Mouse (Mus musculus): ENCODE measurements around the gene Olfr641. TPM values are rescaled to one million over a fixed set of nuclear protein-coding genes. Genes with fewer than 3 reads are reported as not detected.

Gene Olfr641
- not detected in 2 replicates for polyA plus RNA-seq (2015; fragmentation: Nextera tagmentation; extraction: Ambion mirVana)

DNA sequence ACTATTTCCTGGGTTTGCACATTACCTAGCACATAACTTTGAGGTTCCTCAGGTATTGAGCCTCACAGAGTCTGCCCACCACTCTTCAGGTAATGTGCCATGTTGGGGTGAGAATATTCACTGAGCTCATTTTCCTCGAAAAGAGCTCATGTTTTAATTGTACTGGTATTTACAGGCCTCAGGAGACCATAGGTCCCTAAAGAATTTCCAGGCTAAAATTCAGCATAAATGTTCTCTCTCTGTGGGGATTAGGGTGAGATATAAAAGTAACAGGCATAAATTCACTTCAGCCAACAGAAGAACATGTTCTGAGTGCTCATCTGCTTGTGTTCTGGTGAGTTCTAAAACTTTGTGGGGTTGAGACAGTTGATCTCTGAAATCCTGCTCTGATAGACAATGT lies at the start of gene Olfr641:
Gene Olfr641 (plus strand): TSS at position 301 of the 400 bp plus-strand sequence.
- no peaks in the 10 kb centered on the region for H3K4me1 ChIP-seq (replicated peaks)
- H3K27ac ChIP-seq = no peak within 1 kb of the TSS
- H3K27me3 ChIP-seq = no peaks in the 10 kb centered on the region
- no peak within 1 kb of the TSS for H3K9ac ChIP-seq
- no peaks in the 10 kb centered on the region for H3K9me3 ChIP-seq
- no peak within 1 kb of the TSS for H3K4me3 ChIP-seq
- no peaks in the 10 kb centered on the region for H3K36me3 ChIP-seq
- no peak for ATAC-seq (ENCODE audit: low FRiP score)
- no peak within 1 kb of the TSS for H3K4me2 ChIP-seq
- 71% methylated on average over 1 of the region's 1 CpGs for WGBS

DNA sequence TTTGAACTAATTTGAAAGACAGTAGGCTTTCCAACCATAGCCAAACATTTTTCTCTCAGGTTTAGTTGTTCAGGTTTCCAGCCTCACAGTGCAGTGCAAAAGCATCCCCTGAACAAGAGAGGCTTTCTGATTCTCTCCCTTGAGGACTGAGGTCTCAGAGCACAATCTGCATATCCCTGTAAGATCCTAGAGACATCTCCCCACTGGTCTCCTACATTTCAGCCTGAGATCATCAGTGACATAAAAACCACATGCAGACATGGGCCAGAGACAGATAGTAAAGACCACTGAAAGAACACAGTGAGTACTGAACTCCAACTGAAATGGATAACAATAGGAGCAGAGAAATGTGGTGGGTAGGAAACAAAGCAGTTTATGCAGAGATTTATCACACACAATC lies 36.8 kb upstream of the Olfr641 start, which contains the start of gene Olfr638:
Gene Olfr638 (plus strand): TSS at position 301 of the 400 bp plus-strand sequence.
- Histone ChIP-seq H3K27me3 (no peaks in the 10 kb centered on the region), H3K4me1 (replicated peaks) (no peaks in the 10 kb centered on the region), H3K27ac (no peak within 1 kb of the TSS), H3K9me3 (no peaks in the 10 kb centered on the region), H3K4me3 (no peak within 1 kb of the TSS), H3K9ac (no peak within 1 kb of the TSS), H3K36me3 (no peaks in the 10 kb centered on the region), H3K4me2 (no peak within 1 kb of the TSS)
- ATAC-seq (ENCODE audit: low FRiP score) = no peak

DNA sequence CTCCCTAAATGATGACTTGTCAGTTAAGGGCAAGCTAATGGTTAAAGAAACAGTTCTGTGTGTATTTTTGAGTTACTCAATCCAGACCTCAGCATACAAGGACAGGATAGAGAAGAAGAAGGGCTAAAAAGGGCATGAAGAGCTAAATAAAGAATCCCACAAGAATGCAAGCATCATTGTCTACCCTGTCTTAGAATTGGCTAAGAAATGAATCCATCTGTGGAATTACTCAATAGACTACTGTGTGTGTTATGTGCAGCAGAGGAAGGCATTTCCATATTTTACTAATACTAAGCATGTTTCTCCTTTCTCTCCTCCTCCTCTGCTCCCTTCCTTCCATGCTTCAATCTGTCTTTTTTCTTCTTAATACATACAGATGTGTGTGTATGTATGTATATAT lies 36.1 kb upstream of the Olfr641 start:
- Histone ChIP-seq H3K4me1 (replicated peaks) (no peaks in the 10 kb centered on the region), H3K27me3 (no peaks in the 10 kb centered on the region), H3K9ac (no peak overlapping the region), H3K9me3 (no peaks in the 10 kb centered on the region), H3K4me2 (no peak overlapping the region), H3K4me3 (no peak overlapping the region), H3K36me3 (no peaks in the 10 kb centered on the region), H3K27ac (no peak overlapping the region)
- no peak for ATAC-seq (ENCODE audit: low FRiP score)

DNA sequence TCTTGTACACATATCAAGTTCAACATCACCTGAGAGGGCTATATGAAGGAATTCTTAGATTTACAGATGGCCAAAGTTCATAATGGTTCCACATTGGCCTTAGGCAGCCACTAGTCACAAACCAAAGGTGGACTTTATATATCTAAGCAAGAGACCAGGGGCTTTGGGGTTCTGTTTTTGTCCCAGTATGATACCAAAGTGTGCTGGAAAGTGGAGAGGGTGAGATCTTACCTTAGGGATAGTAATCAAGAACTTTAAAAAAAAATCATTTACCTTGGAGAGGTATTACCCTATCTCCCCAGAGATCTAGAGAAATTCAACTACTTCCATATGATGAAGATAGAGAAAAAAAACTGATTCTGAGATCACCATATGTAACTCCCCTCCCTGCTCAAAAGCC lies 18.0 kb upstream of the Olfr641 start, which contains the start of gene Olfr639:
Gene Olfr639 (minus strand): TSS at position 101 of the 400 bp plus-strand sequence.
- H3K4me3 ChIP-seq = no peak within 1 kb of the TSS
- H3K9me3 ChIP-seq = no peaks in the 10 kb centered on the region
- no peak for ATAC-seq (ENCODE audit: low FRiP score)
- H3K4me1 ChIP-seq (replicated peaks) = no peaks in the 10 kb centered on the region
- H3K36me3 ChIP-seq = no peaks in the 10 kb centered on the region
- H3K27ac ChIP-seq = no peak within 1 kb of the TSS
- no peaks in the 10 kb centered on the region for H3K27me3 ChIP-seq
- no peak within 1 kb of the TSS for H3K9ac ChIP-seq
- no peak within 1 kb of the TSS for H3K4me2 ChIP-seq

DNA sequence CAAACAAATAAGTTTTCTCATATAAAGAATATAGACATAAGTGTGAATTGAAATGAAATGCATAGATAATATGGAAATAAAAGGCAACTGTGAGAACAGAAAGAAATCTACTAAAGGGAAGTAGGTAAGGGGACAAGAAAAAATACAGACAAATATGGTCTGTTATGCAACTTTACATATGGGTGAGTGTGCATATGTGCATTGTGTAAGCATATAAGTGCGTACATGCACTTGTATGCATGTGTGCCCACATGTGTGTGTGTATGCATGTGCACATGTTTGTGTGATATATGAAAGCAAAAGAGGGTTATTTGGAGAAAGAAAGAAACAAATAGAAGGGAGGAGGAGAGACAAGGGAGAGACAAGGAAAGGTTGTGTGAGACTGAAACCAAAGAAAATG lies 16.3 kb upstream of the Olfr641 start:
- H3K4me3 ChIP-seq = no peak overlapping the region
- 97% methylated on average over 1 of the region's 1 CpGs for WGBS

DNA sequence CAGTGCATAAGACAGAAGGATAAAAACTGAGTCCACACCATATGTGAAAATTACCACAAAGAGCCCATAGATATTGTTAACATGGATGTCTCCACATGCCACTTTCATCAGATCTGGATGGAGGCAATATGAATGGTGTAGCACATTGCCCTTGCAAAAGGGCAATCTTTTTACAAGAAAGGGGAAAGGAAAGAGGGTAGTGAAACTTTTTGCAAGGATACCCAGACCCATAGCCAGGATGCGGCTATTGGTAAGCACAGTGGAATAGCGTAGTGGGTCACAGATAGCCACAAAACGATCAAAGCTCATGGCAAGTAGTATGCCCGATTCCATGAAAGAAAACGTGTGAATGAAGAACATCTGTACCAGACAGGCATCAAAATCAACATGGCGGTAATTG lies 13.6 kb upstream of the Olfr641 start:
- WGBS = 96% methylated on average over 6 of the region's 6 CpGs
- H3K9ac ChIP-seq = no peak overlapping the region
- no peaks in the 10 kb centered on the region for H3K27me3 ChIP-seq
- H3K4me2 ChIP-seq = no peak overlapping the region
- ATAC-seq (ENCODE audit: low FRiP score) = no peak
- no peaks in the 10 kb centered on the region for H3K4me1 ChIP-seq (replicated peaks)
- no peaks in the 10 kb centered on the region for H3K36me3 ChIP-seq
- no peak overlapping the region for H3K4me3 ChIP-seq
- no peak overlapping the region for H3K27ac ChIP-seq
- H3K9me3 ChIP-seq = no peaks in the 10 kb centered on the region

More for the DNA sequence above, 16.3 kb upstream of the Olfr641 start:
- no peaks in the 10 kb centered on the region for H3K27me3 ChIP-seq
- no peaks in the 10 kb centered on the region for H3K4me1 ChIP-seq (replicated peaks)
- no peak for ATAC-seq (ENCODE audit: low FRiP score)
- no peak overlapping the region for H3K27ac ChIP-seq
- H3K36me3 ChIP-seq = no peaks in the 10 kb centered on the region
- no peak overlapping the region for H3K4me2 ChIP-seq
- H3K9me3 ChIP-seq = no peaks in the 10 kb centered on the region
- no peak overlapping the region for H3K9ac ChIP-seq

DNA sequence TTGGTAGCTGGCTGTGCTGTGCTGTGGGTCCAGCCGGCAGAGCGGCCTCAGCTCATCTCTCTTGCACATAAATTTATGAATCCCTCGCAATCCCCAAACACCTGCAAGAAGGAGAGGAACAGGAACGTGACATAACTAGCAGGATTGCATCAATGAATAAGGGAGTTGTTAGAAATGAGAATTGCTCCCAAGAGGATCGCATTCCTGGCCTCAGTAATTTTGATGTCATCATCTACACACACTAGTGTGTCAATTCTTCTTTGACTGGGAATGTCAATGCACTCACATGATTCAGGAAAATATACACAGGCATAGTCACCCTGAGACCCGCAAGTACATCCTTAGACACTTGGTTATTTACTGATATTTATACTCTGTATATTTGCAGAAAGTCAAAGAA lies 9.8 kb upstream of the Olfr641 start, which contains the start of gene Olfr640:
Gene Olfr640 (minus strand): TSS at position 101 of the 400 bp plus-strand sequence.
- 84% methylated on average over 6 of the region's 6 CpGs for WGBS
- no peak within 1 kb of the TSS for H3K4me2 ChIP-seq
- no peaks in the 10 kb centered on the region for H3K27me3 ChIP-seq
- no peaks in the 10 kb centered on the region for H3K4me1 ChIP-seq (replicated peaks)
- H3K9me3 ChIP-seq = no peaks in the 10 kb centered on the region
- no peak within 1 kb of the TSS for H3K4me3 ChIP-seq
- H3K9ac ChIP-seq = no peak within 1 kb of the TSS
- no peaks in the 10 kb centered on the region for H3K36me3 ChIP-seq
- ATAC-seq (ENCODE audit: low FRiP score) = no peak
- H3K27ac ChIP-seq = no peak within 1 kb of the TSS

DNA sequence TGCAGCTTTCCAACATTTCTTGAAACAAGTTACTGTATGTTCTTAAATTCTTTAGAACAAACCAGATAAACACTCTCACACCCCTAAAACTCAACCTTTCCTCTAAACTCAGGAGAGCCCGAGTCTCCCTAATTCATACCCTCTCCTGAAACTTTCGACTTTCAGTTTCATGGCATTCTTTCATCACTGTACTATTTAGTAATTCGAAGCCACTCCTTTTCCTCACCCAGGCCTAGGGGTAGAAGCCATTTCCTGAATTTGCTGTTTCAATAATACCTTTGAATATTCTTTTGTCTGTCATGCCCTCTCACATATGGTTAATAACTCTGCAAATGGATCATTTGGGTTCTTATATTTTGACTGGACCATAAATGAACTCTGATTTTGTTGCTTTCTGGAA lies 8.3 kb upstream of the Olfr641 start:
- no peak overlapping the region for H3K9ac ChIP-seq
- no peak for ATAC-seq (ENCODE audit: low FRiP score)
- no peak overlapping the region for H3K4me2 ChIP-seq
- no peaks in the 10 kb centered on the region for H3K4me1 ChIP-seq (replicated peaks)
- no peak overlapping the region for H3K4me3 ChIP-seq
- 90% methylated on average over 3 of the region's 3 CpGs for WGBS
- no peaks in the 10 kb centered on the region for H3K9me3 ChIP-seq
- no peaks in the 10 kb centered on the region for H3K36me3 ChIP-seq
- no peaks in the 10 kb centered on the region for H3K27me3 ChIP-seq
- no peak overlapping the region for H3K27ac ChIP-seq

DNA sequence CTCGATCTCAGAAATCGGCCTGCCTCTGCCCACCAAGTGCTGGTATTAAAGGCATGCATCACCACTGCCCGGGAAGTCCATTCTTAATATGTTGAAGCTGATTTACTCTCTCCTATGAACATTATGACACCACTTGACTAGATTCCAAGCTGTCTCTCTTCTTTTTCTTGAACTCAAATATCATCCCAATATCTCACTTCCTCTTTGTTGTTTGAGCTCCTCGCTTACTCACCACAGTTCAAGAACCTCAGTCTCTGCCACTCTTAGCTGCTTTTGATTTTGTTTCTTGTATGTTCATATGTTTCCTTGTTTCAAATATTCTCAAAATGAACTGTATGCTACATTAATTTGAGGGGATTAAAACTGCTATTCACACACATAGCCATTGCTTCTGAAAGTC lies 15.5 kb downstream of the Olfr641 start:
- H3K36me3 ChIP-seq = no peaks in the 10 kb centered on the region
- 94% methylated on average over 4 of the region's 4 CpGs for WGBS
- no peak overlapping the region for H3K9ac ChIP-seq
- H3K27me3 ChIP-seq = no peaks in the 10 kb centered on the region
- no peaks in the 10 kb centered on the region for H3K9me3 ChIP-seq
- no peak overlapping the region for H3K4me2 ChIP-seq
- no peak for ATAC-seq (ENCODE audit: low FRiP score)
- no peak overlapping the region for H3K27ac ChIP-seq
- no peaks in the 10 kb centered on the region for H3K4me1 ChIP-seq (replicated peaks)
- H3K4me3 ChIP-seq = no peak overlapping the region

DNA sequence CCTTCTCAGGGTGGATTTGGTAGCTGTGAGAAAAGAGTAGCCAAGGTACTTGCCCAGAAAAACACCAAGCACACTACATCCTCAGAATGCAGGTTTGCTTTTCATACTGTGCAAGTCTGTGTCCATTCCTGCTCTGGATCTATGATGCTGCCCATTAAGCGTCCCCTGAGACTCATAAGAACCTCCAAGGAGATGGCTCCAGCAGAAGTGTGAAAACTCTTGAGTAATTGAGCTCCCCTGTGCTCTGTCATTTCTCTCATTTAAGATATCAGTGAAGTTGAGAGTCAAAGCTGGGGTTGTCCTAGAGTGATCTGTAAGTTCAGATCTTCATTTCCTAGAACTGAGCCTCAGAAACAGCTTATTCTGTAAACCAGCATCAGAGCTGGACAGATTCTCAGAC lies 17.3 kb downstream of the Olfr641 start, which contains the start of gene Olfr642:
Gene Olfr642 (minus strand): TSS at position 101 of the 400 bp plus-strand sequence.
- Histone ChIP-seq H3K4me3 (no peak within 1 kb of the TSS), H3K27ac (no peak within 1 kb of the TSS), H3K9me3 (no peaks in the 10 kb centered on the region), H3K4me2 (no peak within 1 kb of the TSS), H3K4me1 (replicated peaks) (no peaks in the 10 kb centered on the region), H3K27me3 (no peaks in the 10 kb centered on the region), H3K9ac (no peak within 1 kb of the TSS), H3K36me3 (no peaks in the 10 kb centered on the region)
- no peak for ATAC-seq (ENCODE audit: low FRiP score)
- WGBS = 88% methylated on average over 1 of the region's 1 CpGs

DNA sequence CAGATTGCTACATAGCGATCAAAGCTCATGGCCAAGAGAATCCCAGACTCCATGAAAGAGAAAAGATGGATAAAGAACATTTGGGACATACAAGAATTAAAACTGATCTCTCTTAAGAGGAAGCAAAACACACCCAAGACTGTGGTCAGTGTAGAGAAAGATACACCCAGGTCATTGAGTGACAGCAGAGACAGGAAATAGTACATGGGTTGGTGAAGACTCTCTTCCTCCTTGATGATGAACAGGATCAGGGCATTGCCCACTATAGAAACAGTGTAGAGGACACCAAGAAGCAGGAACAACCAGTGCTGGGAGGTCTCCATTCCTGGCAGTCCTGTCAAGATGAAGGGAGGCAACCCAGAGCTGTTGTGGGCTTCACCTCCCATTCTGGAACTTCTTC lies 24.0 kb downstream of the Olfr641 start:
- no peak for ATAC-seq (ENCODE audit: low FRiP score)
- H3K27ac ChIP-seq = no peak overlapping the region
- H3K4me2 ChIP-seq = no peak overlapping the region
- no peaks in the 10 kb centered on the region for H3K36me3 ChIP-seq
- whole genome bisulfite sequencing = 91% methylated on average over 1 of the region's 1 CpGs
- H3K9ac ChIP-seq = no peak overlapping the region
- no peaks in the 10 kb centered on the region for H3K9me3 ChIP-seq
- H3K4me3 ChIP-seq = no peak overlapping the region
- H3K4me1 ChIP-seq (replicated peaks) = no peaks in the 10 kb centered on the region
- H3K27me3 ChIP-seq = no peaks in the 10 kb centered on the region

DNA sequence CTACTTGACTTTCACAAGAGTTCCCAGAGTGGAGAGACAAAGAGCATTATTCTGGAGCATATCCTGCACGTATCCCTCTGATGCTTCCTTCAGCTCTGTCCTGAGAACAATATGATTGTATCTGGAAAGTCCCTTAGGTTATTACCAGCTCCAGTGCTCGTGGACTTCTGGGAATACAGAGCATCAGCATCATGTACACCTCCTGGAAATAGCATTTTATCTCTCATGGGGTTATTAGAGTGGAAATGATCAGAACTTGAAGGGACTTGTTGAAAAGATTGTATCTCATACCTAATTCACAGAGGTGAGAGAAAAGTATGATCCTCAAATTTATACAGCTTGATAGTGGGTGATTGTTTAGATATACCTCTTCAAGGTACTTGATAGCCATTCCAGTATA lies 26.1 kb downstream of the Olfr641 start, which contains the start of gene 4930516K23Rik:
Gene 4930516K23Rik (minus strand): TSS at position 101 of the 400 bp plus-strand sequence.
- no peaks in the 10 kb centered on the region for H3K27me3 ChIP-seq
- H3K9me3 ChIP-seq = no peaks in the 10 kb centered on the region
- ATAC-seq (ENCODE audit: low FRiP score) = no peak
- no peaks in the 10 kb centered on the region for H3K36me3 ChIP-seq
- H3K4me3 ChIP-seq = no peak within 1 kb of the TSS
- H3K4me1 ChIP-seq (replicated peaks) = no peaks in the 10 kb centered on the region
- H3K9ac ChIP-seq = no peak within 1 kb of the TSS
- WGBS = 56% methylated on average over 2 of the region's 2 CpGs
- H3K4me2 ChIP-seq = no peak within 1 kb of the TSS
- H3K27ac ChIP-seq = no peak within 1 kb of the TSS

DNA sequence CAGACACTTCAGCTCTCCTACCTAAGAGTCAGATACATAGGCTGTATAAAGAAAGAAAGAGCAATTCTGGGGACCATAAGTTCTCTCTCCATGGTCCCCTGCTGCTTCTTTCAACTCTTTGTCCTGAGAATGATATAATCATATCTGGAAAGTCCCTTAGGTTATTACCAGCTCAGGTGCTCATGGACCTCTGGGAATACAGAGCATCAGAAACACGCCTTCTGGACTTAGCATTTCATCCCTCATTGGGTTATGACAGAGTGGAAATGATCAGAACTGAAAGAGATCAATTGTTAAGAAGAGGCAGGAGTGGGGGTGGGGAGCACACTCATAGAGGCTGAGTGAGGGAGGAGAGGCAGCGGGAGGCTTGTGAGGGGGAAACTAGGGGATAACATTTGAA lies 36.5 kb downstream of the Olfr641 start, which contains the start of gene Olfr644:
Gene Olfr644 (minus strand): TSS at position 101 of the 400 bp plus-strand sequence.
- no peak for ATAC-seq (ENCODE audit: low FRiP score)
- H3K9ac ChIP-seq = no peak within 1 kb of the TSS
- no peaks in the 10 kb centered on the region for H3K36me3 ChIP-seq
- H3K9me3 ChIP-seq = no peaks in the 10 kb centered on the region
- H3K4me2 ChIP-seq = no peak within 1 kb of the TSS
- no peaks in the 10 kb centered on the region for H3K27me3 ChIP-seq
- no peak within 1 kb of the TSS for H3K4me3 ChIP-seq
- no peaks in the 10 kb centered on the region for H3K4me1 ChIP-seq (replicated peaks)
- no peak within 1 kb of the TSS for H3K27ac ChIP-seq
- WGBS = 73% methylated on average over 2 of the region's 2 CpGs
